Mouse (Mus musculus) C3H10T1/2 (cell line): Measurements from ENCODE around the gene Prkci. TPM values are rescaled to one million over a fixed set of nuclear protein-coding genes. Genes with fewer than 3 reads are reported as not detected.

ENCODE experiments used
- polyA plus RNA-seq, 2 experiments: library from polyadenylated mRNA; unstranded; fragments of >200 nt; fragmentation: generic; extraction: Trizol; gene quantifications; one replicate each; pipeline ENCODE4 v1.2.1; 2012; ENCODE audit warnings: missing spikeins in 2 of 2

Gene Prkci
- 1 to 10 TPM in 1 of 2 experiments, under 1 TPM in 1; 0.68 to 6.9 TPM for polyA plus RNA-seq

GRCm38 (mm10) chr3:30995283-30995898 is at the start of gene Prkci:
Gene Prkci (plus strand): TSS chr3:30995747.

DNA sequence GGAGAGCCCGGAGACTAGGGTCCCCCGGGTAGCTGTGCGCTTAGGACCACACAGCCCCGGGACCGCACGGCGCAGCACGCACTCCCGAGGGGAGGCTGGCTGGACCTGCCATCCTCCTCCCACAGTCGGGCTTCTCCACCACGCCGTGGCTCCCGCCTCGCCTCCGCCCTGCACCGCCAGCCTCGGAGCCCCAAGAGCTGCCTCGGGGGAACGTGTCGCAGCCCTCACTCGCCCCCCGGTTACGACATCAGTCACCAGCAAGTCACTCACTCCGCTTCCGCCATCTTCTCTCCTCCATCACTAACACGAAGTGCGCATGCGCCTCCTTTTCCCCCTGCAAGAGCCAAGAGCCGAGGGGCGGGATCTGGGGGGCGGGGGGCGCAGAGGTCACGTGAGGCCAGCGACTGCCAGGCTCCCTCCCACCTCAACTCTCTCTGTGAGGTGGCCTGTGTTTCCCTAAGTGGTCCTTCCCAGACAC is 26.4 kb upstream of the Prkci start, which contains the start of gene Phc3:
Phc3 (minus strand) TSS at position 312 of the 478 bp plus-strand sequence.

GRCm38 (mm10) chr3:31094531-31095178 is 99.1 kb downstream of the Prkci start, which contains the start of gene Skil:
Gene Skil (plus strand): TSS chr3:31095058.

Other genes starting within 250 kb of the Prkci start
- gene Samd7, start 249.5 kb upstream of the Prkci start, polyA plus RNA-seq: not detected
- gene Sec62, start 202.9 kb upstream of the Prkci start, polyA plus RNA-seq: 10 to 100 TPM in 1 of 2 experiments, 1 to 10 TPM in 1; 3.1 to 26.1 TPM
- under 1 TPM in 1 of 2 experiments, not detected in 1; 0.24 TPM for gene Gpr160, start 139.8 kb upstream of the Prkci start, polyA plus RNA-seq
- gene Phc3, start 26.3 kb upstream of the Prkci start, polyA plus RNA-seq: 1 to 10 TPM in 1 of 2 experiments, under 1 TPM in 1; 0.29 to 4.4 TPM
- under 1 TPM; 0.16 to 0.42 TPM for gene Skil, start 99.3 kb downstream of the Prkci start, polyA plus RNA-seq
- under 1 TPM in 1 of 2 experiments, not detected in 1; 0.02 TPM for gene Cldn11, start 154.2 kb downstream of the Prkci start, polyA plus RNA-seq